Mouse (Mus musculus) induced T-regulatory cell, adult 2 months (primary cell): ENCODE measurements at regions not wholly inside any gene's neighbourhood (a gene's known extent, or its start where the extent isn't known, plus 50 kb on each side); places are given as distances from the start of the nearest gene placed in this dataset.

Experiments
- DNase-seq: peaks from one replicate; pipeline ENCODE4 v3.0.0-alpha.2; 2012; ENCODE audit warnings: low read depth

GRCm38 (mm10) chr12:107658241-107658640 is 169.8 kb downstream of the 3110018I06Rik start:
- no peak for DNase-seq

- no peak for DNase-seq
These were observed 170.4 kb downstream of the 3110018I06Rik start for GRCm38 (mm10) chr12:107658821-107659220.

GRCm38 (mm10) chr12:107662624-107663023 is 174.2 kb downstream of the 3110018I06Rik start:
- DNase-seq: no peak

- no peak for DNase-seq
These were observed 179.4 kb downstream of the 3110018I06Rik start for GRCm38 (mm10) chr12:107667836-107668235.

GRCm38 (mm10) chr12:107669046-107669445 is 180.6 kb downstream of the 3110018I06Rik start:
- DNase-seq: no peak

- DNase-seq: no peak
These were observed 181.0 kb downstream of the 3110018I06Rik start for GRCm38 (mm10) chr12:107669450-107669849.

GRCm38 (mm10) chr12:107669910-107670309 is 181.5 kb downstream of the 3110018I06Rik start:
- no peak for DNase-seq

- no peak for DNase-seq
These were observed 188.6 kb downstream of the 3110018I06Rik start for GRCm38 (mm10) chr12:107677076-107677475.

GRCm38 (mm10) chr12:107687447-107687846 is 199.0 kb downstream of the 3110018I06Rik start:
- DNase-seq: no peak

GRCm38 (mm10) chr12:107689418-107689817 is 201.0 kb downstream of the 3110018I06Rik start:
- no peak for DNase-seq

- DNase-seq: no peak
These were observed 201.6 kb downstream of the 3110018I06Rik start for GRCm38 (mm10) chr12:107690061-107690460.

GRCm38 (mm10) chr12:107693693-107694092 is 205.3 kb downstream of the 3110018I06Rik start:
- no peak for DNase-seq

GRCm38 (mm10) chr12:107695014-107695413 is 206.6 kb downstream of the 3110018I06Rik start:
- DNase-seq: no peak

- DNase-seq: no peak
These were observed 207.2 kb downstream of the 3110018I06Rik start for GRCm38 (mm10) chr12:107695438-107696267.

GRCm38 (mm10) chr12:107700317-107700716 is 211.9 kb downstream of the 3110018I06Rik start:
- no peak for DNase-seq

- no peak for DNase-seq
These were observed 212.6 kb downstream of the 3110018I06Rik start for GRCm38 (mm10) chr12:107700868-107701597.

- DNase-seq: no peak
These were observed 220.4 kb downstream of the 3110018I06Rik start for GRCm38 (mm10) chr12:107708812-107709211.

- no peak for DNase-seq
These were observed 222.6 kb downstream of the 3110018I06Rik start for GRCm38 (mm10) chr12:107711017-107711416.

- DNase-seq: no peak
These were observed 223.2 kb downstream of the 3110018I06Rik start for GRCm38 (mm10) chr12:107711675-107712074.

GRCm38 (mm10) chr12:107713191-107713590 is 224.8 kb downstream of the 3110018I06Rik start:
- no peak for DNase-seq

GRCm38 (mm10) chr12:107714846-107715245 is 226.4 kb downstream of the 3110018I06Rik start:
- DNase-seq: no peak

GRCm38 (mm10) chr12:107715871-107716270 is 227.4 kb downstream of the 3110018I06Rik start:
- DNase-seq: no peak

- peak; percentile 92 for DNase-seq
These were observed 232.5 kb downstream of the 3110018I06Rik start for GRCm38 (mm10) chr12:107720941-107721340.
